Mouse (Mus musculus): Measurements from ENCODE around the gene Mcrs1.
A peak's percentile ranks its signal among the peaks of the same experiment; 100 is the strongest.
"Not testable (repeated sequence)": the region's sequence is repeated elsewhere in the genome, so short reads cannot be mapped to it uniquely, and the experiment has no call there.

Mcrs1 gene

DNA sequence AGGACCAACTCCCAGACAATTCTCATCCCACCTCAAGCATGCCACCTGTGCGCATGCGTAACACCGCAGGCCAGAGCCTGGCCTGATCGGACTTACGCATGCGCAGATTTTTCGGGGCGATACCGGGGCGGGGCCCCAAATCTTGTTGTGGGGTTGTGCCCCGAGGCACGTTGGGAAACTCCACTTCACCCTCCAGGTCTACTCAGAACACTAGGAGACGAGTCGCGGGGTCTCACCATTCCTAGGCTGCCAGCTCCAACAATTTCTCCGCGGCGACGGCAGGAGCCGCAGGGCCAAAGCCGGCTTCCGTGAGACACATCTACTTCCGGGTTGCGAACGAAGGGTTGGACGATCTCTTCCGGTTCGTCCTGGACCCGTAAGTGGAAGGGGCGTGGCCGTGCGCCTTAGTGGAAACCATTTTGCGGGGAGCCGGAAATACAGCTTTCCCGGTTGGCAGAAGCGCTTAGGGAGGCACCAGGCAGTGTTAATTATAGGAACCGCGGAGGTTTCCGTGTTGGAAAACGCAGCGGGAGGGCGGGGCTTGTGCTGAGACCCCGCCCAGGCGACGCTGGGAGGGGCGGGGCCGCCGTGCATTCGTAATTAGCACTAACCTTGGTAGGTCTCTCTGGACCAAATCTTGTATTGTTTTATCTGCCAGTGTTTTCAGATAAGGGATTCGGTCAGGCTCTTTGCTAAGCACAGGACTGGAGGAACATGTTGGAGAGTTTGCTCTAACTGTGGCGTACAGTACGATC is at the start of gene Mcrs1:
Gene Mcrs1 (minus strand): TSS at position 336 of the 755 bp plus-strand sequence.
- DNase-seq (ENCODE audit: low read depth, low spot score): peak; percentile 99

DNA sequence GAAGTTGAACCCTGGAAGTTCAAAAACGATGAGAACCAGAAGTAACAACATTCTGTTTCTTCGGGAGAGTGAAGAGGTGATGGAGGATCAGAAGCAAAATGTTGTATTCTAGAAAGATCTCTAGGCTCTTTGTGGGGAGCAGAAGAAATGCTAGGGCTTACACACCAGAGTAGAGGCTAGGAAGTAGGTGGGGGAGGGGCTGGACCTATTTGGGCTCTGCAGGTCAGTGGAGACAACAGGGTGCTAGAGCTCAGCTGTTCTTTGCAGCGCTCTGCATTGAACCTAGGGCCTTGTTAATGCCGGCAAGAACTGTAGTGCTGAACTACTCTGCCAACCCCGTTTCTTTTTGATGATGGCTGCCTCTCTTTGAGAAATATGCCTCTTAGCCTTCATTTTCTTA is 44.5 kb upstream of the Mcrs1 start:
- peak; percentile 47 for DNase-seq (ENCODE audit: low read depth, low spot score)

DNA sequence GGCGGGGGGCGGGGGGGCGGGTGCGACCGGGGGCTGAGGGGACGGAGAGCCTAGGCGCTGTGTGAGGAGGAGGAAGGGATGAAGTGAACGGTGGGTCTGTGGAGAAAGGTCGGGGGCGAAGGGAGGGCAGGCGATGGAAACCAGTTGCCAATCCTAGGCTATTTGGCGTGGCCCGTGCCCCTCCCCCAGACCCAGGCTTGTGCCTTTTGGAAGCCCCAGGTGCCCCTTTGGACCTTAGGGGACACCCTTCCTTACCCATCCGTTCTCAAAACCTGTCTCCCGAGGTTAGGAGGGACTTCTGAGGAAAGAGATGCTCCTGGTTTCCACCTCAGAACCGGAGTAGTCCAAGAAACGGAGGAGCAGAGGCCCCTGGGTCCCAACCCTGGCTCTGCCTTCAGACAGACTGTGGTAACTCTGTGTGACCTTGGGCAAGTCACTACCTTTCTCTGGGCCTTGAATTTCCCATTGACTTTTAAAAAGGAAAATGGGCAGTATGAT is 43.8 kb upstream of the Mcrs1 start, which contains the start of gene Fam186b:
Gene Fam186b (minus strand): TSS at position 405 of the 498 bp plus-strand sequence.
- DNase-seq (ENCODE audit: low read depth, low spot score): no peak

DNA sequence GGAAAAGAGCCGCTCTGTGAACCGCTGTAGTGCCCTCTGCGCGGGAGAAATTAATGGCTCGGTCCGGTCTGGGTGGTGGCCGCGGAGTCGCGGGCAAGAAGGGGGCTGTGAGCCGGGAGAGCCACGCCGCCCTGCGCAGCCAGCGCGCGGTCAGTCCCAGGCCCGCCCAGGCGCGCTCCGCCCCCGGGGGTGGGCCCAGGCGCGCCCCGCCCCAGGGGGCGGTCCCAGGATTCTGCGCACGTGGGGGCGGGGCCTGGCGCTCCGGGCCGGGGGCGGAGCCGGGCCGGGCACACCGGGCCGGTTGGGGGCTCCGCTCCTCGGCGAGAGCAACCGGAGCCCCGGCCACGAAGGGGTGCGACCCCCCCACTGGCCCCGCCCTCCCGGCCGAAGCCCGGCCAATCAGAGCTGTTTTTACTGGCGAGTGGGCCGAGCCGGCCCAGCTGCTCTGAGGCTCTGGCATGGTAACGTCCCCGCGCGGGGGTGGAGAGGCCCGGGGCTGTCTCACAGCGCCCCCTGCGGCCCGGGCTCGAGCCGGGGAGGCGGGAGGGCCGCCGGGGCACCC is 43.1 kb upstream of the Mcrs1 start, which contains the start of gene Prpf40b:
Gene Prpf40b (plus strand): TSS at position 275 of the 562 bp plus-strand sequence.
- peak; percentile 91 for DNase-seq (ENCODE audit: low read depth, low spot score)

DNA sequence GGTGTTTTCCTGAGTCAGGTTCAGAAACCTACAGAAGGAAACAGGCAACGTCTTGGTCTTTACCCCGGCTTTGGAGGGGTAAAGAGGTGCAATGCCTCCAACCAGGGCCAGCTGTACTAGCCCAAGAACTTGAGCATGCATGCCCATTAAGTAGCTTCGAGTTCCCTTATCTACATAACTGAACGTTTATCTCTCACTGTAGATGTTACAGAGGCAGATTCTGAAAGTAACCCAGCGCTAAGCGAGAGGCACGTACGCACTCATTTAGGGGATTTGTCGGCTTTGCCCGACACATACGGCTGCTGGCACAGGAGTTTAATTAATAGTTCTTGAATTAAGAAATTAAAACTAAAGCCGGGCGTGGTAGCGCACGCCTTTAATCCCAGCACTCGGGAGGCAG is 42.5 kb upstream of the Mcrs1 start:
- DNase-seq (ENCODE audit: low read depth, low spot score): peak; percentile 47

DNA sequence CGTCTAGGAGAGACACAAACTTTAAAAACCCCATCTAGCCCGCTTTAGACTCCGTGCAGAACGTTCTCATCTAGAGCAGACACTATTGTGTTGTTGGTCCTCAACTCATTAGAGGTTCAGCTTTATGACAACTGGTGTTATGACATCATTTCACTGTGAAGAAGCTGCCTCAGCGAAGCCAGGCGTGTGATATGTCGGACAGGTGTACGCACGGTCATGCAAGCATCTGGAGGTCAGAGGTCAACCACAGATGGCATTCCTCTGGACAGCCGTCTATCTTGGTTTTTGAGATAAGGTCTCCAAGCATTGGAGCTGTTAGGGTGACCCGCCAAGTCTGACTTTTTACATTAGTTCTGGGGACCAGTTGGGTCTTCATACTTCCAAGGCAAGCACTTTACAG is 38.8 kb upstream of the Mcrs1 start:
- no peak for DNase-seq (ENCODE audit: low read depth, low spot score)

DNA sequence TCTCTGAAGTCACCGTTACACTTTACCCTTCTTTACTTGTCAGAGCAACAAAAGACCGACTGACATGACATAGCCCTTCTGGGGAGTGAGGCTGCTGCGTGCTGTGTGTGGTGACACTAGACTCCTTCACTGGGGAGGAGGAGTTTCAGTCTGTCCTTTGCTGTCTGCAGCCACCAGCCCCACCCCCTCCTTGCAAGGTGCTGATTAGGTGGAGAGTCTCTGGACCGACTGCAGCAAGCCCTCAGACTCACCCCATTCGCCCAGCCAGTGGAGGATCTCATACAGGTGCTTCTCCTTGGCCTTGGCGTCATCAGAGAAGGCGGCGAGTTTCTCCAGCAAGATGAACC is 33.4 kb upstream of the Mcrs1 start:
- no peak for DNase-seq (ENCODE audit: low read depth, low spot score)

DNA sequence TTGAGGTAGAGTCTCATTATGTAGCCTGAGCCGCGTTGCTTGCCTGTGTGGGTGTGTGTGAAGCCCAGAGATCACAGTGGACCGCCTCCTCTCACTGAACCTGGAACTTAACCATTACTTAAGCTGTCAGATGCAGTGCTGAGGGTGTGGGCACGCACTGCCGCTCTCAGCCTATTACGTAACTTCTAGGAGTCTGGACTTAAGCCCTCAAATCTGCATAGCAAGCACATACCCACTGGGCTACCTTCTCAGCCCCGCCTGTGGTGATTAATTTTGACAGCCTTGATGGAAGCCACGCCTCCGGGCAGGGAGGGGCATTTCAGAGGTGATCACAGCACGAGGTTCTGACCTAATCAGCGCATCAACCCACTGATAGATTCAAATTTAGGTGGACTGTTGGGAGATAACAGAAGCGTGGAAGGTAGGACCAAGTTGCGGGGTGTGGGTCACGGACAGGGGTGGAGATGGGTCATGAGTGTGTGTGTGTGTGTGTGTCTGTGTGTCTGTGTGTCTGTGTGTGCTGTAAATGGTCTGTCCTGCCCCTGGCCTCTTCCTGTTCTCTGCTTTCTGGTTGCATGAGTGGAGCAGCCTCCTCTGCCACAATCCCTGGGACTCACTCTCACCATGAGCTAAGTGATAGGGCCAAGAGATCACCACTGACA is 32.9 kb upstream of the Mcrs1 start:
- DNase-seq (ENCODE audit: low read depth, low spot score): peak; percentile 45

DNA sequence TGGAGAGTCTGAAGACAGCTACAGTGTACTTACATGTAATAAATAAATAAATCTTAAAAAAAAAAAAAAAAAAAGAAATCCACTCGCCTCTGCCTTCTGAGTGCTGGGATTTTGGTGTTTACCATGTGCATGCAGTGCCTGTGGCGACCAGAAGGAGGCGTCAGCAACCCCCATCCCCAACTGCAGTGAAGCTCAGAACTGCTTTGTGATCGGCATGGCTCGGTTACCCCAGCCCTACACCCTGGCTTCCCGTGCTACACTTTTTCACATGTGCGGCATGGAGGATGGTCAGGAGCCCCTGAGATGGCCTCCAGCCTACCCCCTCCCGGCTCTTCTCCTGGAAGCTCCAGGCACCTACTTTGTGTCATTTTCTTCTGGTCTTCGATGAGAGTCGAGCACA is 31.7 kb upstream of the Mcrs1 start:
- peak; percentile 62 for DNase-seq (ENCODE audit: low read depth, low spot score)

DNA sequence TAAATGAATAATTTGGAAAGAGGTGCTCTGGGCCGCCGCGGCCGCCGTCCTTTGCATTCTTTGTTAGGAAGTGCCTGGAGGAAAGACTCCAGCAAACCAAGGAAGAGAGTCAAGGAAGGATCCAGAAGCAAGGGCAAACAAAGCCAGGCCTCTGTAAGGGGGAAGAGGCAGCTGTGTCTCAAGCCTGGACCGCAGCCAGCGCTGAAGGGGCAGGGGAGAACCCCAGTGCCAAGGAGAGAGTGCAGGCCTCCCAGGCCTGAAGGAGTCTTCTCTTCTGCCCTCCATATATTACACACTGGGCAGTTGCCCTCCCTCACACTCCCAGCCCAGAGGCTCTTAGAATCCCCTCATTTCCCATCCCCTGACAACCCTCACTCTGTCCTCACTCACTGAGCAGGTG is 26.5 kb upstream of the Mcrs1 start:
- no peak for DNase-seq (ENCODE audit: low read depth, low spot score)

DNA sequence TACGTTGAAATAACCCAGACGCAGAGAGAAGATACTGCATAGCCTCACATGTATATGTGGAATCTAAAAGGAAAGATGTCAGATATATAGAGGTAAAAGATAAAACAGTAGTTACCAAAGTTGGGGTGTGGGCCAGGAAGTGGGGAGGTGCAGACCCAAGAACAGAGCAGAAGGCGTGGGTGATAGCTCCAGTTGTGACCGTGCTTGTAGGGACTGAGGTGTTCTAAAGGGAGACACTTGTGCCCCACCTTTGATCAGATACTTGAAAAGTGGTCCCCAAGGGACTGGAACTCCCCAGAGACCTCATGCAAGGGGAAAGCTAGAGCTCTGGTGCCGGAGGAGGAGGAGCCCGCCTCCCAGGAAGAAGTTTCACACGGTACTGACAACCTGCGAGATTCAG is 24.3 kb upstream of the Mcrs1 start:
- DNase-seq (ENCODE audit: low read depth, low spot score): peak; percentile 51

DNA sequence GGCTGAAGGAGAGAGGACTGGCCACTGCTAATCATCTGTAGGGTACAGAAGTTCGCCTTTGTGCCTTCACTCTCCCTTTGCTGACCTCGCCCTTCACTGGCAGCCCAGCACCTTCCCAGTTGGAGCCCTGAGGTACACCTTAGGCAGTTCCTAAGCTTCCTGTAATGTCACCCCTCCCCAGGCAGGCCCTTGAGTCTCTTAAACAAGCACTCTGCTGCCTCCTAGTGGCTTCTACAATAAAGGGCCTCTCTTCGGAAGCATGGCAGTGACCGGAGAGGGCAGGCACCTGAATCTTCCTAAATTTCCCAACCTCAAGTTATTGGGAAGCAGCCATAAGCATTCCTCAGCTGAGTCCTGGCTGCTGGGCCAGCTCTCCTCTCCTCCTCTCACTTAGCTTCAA is 13.9 kb upstream of the Mcrs1 start:
- peak; percentile 90 for DNase-seq (ENCODE audit: low read depth, low spot score)

DNA sequence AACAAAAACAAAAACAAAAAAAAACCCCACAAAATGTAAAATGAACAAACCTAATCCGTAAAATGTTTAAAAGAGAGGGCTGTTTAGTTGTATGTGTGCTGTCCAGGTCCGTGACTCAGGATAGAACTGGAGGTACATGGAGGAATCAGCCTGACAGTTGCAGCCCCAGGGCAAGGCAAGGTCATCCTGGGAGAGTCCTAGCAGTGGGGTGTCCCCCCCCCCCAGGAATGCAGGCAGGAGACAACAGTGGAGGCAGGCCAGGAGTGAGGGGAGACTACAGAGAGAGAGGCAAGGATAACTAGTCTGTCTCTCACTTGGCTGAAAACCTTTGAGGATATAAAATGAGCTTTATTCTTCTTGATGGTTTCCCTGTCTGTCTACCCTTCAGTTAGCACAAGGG is 12.6 kb upstream of the Mcrs1 start:
- DNase-seq (ENCODE audit: low read depth, low spot score): no peak

DNA sequence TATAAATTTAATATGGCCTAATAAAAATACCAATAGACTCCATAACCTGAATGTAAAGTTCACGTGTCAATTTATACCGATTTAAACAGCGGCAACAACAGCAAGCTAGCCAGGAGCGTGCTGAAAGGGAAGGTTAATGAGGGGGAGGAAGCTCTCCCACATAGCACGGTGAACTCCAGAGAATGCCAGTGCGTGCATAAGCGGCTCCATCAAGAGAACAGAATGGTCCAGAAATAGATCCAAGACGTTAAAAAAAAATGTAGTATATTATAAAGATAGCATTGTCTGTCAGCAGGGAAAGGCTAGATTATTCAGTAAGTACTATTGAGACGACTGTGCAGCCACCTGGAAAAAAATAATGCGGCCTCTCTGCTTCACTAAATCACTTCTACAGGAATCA is 10.9 kb upstream of the Mcrs1 start:
- DNase-seq (ENCODE audit: low read depth, low spot score): no peak

DNA sequence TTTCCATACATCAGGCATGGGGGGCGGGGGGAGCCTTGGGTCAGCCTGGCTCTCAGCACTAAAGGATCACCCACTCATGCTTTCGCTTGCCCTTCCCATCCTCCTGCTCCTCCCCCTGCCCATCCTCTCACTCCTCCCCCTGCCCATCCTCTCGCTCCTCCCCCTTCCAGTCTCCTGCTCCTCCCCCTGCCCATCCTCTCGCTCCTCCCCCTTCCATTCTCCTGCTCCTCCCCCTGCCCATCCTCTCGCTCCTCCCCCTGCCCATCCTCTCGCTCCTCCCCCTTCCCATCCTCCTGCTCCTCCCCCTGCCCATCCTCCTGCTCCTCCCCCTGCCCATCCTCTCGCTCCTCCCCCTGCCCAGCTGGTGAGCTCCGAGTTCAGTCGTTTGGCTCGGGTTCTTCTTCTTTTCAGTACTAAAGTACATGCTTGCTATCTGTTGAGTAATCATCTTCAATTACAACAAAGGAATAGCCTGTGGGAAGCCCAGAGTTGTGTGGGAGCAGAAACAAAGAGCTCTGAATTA is 8.0 kb upstream of the Mcrs1 start:
- DNase-seq (ENCODE audit: low read depth, low spot score): peak; percentile 80

DNA sequence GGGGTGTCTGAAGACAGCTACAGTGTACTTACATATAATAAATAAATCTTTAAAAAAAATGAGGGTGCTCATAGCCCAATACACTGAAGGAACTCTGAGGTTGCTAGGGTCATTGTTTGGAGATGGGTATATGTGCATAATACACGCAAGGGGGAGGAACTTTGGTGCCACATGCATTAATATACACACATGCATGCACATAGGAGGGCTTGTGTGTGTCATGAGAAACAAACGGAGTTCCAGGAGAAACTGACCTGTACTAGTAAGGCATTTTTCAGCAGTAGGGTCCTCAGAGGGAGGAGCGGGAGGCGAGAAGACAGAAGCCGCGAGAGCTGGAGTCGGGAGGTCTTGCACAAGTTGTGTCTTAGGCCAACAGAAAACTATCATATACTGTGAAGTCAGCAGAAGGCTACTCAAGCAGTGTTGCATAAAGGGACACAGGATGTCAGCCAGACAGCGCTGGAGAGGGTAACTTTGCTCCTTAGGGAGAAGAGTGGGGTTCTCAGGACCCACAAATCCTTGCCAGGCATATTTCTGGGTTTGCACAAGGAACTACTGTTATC is 7.5 kb upstream of the Mcrs1 start:
- DNase-seq (ENCODE audit: low read depth, low spot score): no peak

DNA sequence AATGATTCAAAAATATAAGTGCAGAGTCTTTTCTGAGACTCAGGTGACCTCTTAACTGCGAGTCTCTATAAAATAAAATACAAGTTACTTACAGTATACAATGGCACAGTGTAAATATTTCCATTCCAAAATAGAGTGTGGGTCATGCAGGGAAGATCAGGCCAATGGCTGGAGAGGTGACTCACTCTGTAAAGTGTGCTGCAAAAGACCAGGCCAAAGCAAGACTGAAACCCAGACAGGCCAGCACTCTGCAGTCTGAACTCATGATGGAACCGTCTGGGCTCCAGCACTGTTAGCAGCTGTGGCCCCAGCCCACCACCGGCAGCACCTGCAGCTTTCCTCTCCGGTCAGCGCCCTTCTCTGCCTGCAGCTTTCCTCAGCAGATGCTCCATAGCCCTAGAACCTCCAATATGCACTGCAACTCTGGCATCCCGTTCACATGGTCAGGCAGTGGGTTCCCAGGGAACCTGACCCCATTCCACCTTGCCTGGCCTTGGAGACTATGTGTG is 3.5 kb upstream of the Mcrs1 start:
- DNase-seq (ENCODE audit: low read depth, low spot score): no peak

DNA sequence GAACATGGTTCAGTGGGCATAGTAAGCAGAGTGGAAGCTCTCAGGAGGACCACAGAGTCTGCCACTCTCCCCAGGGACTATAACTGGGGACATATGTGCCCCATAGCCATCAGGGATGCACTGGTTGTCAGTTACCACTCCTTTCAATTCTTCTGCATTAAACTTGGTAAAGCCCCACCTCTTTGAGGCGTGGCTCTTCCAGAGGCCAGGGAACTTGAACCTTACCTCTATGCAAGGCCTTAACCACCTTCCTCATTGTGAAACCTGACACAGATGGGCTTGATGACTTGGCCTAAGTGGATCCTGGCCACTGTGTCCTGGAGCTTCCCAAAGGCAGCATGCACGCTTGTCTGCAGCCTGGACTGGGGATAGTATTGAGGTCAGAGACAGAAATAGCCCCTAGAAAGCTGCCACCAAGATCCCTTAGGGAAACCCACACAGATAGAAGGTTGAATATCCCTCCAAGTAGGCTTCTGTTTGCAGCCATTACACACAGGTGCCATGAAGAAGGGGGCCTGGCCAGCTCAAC is 2.8 kb upstream of the Mcrs1 start:
- no peak for DNase-seq (ENCODE audit: low read depth, low spot score)

DNA sequence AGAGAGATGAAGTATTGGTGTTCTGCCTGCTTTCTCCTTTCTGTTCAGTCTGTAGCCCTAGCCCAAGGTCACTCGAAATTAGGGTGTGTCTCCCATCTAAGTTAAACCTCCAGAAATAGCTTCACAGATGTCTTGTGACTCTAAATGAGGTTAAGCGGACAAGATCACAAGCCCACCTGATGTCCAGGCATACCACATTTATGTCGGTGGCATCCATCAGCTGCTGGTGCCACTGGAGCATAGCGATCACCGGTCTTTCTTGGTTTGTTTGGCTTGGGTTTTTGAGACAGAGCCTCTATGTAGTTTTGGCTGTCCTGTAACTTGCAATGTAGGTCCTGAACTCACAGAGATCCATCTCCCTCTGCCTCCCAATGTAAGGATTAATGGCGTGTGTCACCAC is 2.0 kb upstream of the Mcrs1 start:
- no peak for DNase-seq (ENCODE audit: low read depth, low spot score)

DNA sequence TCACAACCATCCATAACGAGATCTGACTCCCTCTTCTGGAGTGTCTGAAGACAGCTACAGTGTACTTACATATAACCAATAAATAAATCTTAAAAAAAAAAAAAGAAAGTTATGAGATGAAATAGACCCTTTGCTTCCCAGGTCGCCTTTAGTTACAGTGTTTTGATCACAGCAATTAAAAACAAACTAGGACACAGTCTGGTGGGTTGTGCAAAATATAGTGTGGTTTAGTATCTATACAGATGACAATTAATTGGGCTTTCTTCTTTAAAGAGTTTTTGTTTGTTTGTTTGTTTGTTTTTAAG is 1.4 kb upstream of the Mcrs1 start:
- DNase-seq (ENCODE audit: low read depth, low spot score): not testable (repeated sequence)

DNA sequence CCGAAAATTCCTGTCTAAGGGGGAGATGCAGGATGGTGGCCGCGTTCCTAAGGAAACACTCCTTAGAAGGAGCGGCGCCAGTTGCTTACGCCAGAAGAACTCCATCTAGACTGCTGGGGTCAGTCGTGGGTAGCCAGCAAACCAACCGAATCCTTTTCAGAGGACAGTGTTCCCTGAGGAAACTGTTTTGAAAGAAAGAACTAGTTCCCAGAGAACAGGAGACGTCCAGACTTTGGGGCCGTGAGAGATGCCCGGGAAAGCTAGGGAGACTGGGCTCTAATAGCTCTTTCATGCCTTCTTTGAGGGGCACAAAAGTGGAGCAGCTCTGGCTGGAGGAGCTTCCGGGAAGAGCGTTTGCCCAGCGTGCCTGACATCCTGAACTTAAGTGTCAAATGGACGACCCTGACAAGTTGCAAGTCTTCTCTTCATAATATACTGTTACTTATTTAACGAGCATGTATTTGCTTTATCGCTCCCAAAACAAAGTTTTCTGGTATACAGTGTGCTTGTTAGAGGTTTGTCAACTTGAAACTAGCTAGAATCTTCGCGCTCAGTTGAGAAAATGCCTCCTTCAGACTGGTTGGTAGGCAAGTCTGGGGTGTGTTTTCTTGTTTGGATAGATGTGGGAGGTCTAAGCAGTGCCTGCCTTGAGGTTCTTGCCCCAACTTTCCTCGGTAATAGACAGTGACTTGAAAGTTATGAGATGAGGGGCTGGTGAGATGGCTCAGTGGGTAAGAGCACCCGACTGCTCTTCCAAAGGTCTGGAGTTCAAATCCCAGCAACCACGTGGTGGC is 817 bp upstream of the Mcrs1 start:
- peak; percentile 41 for DNase-seq (ENCODE audit: low read depth, low spot score)

Data from CD4-positive, CD25-positive, alpha-beta regulatory T cell, adult 2 months (primary cell).